Mouse (Mus musculus) left cerebral cortex, adult 8-10 months (tissue): ENCODE measurements at regions not wholly inside any gene's neighbourhood (a gene's known extent, or its start where the extent isn't known, plus 50 kb on each side); places are given as distances from the start of the nearest gene placed in this dataset.

Source experiments
- DNase-seq, 2 experiments: peaks; one replicate each; pipeline ENCODE4 v3.0.0; 2022; ENCODE audit warnings: low spot score in 2 of 2

DNA sequence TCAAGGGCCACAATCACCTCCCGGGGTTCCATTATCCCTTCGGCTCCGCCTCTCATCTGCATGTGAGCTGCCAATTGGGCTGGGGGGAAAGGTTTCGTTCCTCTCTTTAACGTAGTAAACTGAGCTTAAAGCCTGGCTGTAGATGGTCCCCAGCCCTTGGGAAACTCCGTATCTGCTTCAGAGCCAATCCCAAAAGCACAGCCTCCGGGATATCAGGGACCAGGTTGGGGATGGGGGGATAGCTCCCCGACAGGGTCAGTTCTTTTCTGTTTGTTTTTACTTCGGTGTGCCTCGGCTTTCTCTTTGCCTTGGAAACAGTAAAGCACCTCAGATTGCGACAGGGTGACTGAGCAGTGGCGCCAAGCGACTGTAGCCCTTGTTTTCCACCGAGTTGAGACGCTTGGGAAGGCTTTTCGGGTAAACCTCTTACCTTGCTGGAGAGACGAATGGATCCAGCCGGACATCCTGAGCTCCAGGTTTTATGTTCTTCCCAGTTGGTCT lies 64.5 kb downstream of the Tfap2c start:
- no peak for DNase-seq

DNA sequence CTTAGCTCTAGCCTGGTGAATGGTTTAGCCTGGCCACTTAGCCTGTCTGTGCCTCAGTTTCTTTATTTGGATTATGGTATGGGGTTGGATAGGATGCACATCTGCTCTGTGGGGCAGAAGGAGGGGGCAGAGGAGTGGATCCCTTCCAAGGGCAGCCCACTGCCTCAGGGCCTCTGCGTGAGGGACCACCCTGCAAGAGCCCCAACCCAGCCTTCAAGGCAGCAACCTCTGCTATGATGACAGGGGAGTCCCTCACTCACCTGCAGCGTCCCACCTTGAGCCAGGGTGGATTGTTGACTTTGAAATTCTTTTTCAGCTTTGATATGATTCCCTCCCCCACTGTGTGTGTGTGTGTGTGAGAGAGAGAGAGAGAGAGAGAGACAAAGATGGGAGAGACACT lies 65.8 kb downstream of the Tfap2c start:
- DNase-seq = no peak

DNA sequence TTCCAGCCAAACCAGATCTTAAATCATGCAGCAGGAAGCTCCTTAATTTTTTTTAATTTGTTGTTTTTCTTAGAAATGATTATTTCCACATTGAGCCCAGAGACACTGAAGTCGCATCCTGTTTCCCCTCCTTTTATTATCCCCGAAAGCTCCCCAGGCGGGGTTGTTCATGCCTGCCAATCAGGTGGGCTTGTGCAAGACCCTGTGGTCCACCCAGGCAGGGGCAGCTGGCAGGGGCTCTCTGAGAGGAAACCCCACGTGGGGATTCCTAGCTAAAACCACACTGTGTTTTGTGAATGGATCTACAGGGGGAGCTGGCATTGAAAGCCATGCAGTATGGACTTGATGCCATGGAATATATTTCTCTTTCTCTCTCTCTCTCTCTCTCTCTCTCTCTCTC lies 66.2 kb downstream of the Tfap2c start:
- no peak for DNase-seq

DNA sequence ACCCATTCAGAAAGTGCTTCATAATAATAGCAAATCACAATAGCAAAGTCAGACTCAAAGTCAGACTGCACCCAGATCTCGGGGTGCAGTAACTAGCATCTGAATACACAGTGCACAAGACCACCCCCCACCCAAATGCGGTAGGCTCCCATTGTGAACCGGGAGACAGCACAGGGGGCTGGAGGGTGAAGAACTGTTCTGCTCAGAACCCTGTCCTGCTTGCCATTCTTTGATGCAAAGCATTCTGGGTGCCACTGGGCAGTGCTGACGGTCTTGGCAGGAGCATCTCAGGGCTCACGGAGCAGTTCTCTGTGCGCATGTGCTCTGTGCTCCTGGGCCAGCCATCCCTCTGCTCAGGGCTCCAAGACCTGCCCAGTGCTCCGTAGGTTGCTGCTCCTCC lies 69.8 kb downstream of the Tfap2c start:
- DNase-seq = no peak

DNA sequence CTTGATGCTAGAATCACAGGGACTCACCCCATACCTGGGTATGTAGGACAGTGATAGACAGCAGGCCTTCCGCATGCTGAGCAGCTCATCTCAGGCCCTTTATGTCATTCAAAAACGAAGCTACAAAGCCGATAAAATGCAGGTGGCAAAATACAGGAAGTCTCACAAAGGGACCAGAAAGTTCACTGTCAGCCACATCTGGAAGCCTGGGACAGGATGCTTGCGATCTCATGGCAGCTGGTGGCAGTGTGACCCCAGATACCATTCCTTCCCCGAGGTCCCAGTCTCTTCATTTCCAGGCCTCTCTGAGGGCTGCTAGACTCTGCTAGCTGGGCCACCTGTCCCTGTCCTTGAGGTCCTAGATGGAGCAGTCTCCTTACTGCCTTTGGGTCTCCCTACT lies 70.6 kb downstream of the Tfap2c start:
- DNase-seq = no peak

DNA sequence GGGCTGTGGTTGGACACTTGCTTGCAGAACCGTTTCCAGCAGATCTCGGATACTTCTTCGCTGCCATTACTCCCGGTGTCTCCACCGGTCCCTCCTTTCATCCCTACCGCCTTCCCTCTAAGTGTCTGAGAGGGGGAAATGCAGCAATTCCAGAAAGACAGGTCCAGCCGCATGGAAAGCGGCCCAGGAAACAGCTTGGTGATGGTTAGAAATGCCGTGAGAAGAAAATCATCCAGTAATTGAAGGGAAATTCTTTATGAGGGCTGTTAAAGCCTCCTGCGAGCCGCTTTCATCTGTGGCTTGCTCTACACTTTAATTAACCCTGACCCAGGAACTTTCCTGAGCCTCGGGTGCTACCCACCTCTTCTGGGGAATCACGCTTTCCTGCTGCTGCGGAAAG lies 74.3 kb downstream of the Tfap2c start:
- DNase-seq = no peak

DNA sequence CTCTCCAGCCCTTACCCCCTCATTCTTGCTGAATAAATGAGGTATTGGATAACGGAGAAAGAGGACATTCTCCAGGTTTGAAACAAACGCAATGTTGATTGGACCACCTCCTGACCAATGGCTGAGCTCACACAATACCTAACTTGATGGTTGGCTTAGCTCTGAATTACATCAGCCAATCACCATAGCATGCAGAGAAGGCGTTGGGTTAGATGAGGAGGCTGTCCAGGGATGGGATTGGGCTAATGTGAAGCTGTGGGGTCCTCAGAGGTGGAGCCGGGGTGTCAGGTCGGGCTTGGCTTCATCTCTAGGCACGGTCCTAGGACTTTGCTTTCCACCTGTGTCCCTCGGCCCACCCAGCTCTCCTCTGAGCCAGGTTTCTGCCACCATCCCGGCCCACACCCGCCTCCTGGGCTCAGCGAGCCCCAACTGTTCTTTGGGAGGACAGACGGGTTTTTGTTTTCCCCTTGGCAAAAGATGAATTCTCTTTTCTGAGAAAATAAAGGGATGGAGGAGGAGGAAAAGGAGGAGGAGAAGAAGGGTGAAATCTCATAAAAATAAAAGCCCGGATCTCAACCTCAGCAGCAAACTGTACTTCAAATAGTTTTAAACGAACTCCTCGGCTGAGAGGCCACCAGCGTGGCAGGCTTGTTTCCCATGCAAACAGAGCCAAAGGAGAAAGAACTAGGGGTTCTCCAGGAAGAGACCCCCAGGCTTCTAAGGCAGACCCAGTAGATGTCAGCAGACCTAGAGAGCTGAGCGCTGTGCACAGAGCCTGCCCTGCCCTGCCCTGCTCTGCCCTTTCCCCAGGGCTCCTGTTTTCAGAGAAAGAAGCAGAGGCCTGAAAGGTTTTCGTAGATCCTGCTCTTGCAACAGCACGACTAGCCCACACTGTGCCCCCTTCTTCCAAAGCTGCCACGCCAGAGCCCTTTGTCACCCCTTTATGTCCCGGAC lies 78.2 kb downstream of the Tfap2c start:
- DNase-seq = no peak

DNA sequence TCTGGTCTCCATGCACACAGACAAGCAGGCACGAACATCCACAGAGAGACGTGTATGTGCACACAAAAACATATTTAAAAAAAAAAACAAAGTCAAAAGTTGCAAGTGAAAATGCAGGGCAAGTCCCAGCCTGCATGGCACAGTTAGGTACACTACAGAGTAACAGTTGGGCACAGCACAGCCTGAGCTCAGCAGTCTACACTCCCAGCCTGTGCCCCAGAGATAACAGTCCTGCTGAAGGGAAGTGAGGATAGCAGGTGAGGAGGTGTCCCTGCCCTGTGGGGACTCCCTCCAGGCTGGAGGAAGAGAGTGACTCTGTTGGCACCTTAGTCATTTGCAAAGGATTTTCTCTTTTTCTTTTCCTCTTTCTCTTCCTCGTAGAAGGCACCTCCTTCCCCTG lies 80.9 kb downstream of the Tfap2c start:
- DNase-seq = no peak

DNA sequence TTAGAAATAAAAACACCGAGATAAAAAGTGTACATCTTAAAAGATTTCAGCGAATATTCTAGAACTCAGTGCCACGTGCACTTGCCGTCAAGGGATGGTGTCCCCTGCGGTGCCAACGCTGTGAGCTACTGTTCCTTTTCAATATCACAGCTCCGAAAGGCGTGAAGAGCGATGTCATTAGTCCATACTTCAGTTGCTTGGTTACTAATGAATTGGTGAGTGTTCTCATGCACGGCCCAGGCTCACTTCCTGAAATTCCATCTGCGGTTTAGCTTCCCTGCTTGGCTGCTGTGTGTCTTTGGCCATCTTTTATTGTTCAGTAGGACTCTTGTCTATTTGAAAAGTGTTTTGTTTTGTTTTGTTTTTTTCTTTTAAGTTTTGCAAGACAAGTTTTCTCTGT lies 93.2 kb downstream of the Tfap2c start:
- DNase-seq = no peak

DNA sequence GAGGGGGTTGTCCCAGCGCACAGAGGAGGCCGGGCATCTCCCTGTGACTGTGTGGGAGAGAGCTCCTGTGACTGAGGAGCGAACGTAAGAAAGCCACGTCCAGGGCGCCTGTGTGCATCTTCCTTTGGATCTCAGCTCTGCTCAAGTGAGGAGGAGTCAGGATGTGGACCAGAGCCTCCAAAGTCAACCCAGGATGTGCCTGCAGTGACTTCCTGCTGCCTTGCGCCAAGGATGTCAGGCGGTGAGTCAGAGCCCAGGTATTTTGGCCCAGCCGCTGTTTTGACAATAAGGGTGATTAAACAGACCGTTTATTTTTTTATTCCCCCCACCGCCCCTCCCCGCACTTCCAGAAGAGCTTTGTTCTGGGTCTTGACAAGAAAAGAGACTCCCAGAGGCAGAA lies 94.5 kb downstream of the Tfap2c start:
- no peak for DNase-seq

DNA sequence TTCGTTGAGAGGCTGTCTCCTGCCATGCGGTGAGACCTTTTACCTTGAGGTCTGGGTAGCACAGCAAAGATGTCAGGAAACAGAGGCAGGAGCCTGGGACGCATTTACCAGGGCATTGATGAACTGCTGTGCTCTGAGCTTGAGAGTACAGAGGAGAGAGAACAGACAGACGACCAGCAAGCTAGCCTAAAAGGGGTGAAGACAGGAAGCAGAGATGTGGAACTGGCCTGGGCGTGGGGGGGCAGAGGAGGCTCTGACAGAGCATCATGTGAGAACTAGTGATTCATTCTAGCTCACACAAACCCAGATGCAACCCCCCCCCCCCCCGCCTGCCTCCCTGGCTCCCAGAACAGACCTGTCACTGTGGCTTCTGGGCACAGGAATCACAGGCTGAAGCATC lies 95.1 kb downstream of the Tfap2c start:
- no peak for DNase-seq

DNA sequence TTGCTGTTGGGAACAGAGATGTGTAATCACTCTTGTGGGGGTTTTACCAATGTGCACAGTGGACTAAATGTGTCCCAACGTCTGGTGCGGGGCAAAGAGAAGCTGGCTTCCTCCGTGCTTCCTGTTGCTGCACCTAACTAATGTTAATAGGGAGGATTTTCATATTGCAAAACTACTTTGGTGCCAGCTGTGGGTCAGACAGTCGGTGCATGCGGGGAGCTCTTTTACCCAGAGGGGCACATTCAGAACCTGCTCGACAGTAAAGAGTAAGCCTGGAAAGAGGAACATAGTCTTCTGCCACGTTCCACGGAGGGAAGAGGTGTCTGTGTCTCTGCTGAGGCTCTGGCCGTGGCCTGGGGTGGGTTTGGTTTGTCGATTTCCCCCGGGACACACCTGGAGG lies 98.7 kb downstream of the Tfap2c start:
- no peak for DNase-seq

DNA sequence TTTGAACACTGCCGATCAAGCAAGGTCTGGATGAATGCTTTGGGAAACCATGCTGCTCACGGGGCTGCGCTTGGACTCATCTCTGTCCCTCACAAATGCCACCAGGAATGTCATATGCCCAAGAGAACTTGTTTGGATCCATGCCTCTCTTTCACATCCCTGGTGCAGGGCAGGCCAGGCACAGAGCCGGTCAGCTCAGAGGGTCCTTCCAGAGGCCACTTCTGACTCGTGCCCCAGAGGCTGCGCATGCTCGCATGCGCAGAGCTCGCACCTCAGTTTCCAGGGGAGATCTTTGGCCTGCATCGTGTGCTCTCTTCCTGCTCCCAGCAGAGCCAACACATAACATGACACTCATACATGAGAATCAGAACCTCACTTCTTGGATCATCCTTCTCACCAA lies 111.1 kb downstream of the Tfap2c start:
- DNase-seq = no peak

DNA sequence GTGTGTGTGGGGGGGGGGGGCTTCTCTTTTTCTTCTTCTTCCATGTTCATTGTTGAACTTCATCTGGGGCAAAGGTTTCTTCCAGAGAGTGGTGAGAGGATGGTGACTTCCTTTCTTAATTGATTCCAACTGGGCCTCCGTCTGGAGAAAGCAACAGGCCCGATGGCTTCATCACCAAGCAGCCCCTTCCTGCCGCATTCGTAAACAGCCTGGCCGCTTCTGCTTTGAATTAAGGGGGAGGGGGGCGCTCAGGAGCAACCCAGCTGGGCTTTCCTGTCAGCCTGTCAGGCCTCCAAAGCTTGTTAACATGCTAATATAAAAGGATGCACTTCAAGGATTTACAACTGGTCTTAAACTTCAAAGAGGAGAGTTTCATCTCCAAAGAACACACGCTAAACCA lies 111.5 kb downstream of the Tfap2c start:
- DNase-seq = no peak

DNA sequence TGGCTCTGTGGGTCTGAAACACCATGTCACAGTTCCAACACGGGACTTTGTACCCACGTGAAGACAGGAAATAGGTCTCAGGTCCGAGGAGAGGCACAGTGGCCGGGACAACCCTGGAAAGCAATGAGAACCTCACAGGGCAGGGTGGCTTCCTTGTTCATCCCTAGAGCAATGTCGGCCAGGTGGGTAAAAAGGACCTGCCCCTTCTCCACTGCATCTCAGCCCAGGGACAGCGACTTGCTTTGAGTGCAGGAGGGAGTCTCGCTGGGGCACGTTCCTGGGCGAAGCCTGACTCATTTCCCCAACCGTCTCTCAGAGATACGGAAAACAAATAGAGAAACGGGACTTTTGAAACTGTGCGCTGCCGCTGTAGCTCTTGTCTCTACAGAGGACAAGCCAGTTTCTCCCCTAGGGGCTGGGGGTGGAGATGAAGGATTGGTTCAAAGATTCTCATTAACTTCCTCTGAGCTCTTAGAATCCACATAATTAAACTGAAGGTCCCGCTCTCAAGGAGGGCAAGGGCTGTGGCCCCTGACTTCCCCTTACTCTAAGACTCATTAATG lies 112.1 kb downstream of the Tfap2c start:
- DNase-seq = no peak

DNA sequence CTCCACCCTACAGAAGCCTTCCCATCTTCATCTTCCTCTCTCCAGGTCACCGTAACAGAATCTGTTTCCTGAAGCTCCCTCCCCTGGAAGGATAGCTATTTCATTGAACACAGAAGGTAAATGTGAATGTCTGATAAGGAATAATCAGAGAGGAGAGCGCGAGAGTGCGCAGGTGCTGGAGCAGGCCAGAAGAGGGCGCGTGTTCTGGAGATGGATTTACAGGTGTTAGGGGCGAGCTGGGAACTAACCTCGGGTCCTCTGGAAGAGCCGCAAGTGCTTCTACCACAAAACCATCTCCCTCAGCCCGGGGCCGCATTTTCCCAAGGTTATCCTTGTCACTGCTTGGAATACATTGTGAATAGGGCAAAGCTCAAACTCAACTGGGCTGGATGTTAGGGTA lies 112.8 kb downstream of the Tfap2c start:
- DNase-seq = no peak

DNA sequence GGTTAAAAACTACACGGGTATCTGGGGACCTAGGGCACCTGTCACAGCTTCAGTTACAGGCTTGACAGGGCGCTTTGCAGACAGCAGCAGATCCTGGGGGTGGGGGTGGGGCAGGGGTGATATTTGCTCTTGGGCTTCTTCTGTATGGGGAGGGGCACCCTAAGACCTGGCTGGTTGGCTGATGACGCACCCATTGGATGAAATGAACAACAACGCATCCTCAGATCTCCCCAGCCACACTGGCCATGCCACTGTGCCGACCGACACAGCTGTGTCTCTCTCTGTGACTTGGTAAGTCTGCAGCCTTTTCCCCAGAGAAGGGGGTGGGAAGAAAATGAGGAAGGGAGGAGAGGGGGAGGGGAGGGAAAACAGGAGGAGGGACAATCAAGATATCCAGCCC lies 114.3 kb downstream of the Tfap2c start:
- DNase-seq = no peak

DNA sequence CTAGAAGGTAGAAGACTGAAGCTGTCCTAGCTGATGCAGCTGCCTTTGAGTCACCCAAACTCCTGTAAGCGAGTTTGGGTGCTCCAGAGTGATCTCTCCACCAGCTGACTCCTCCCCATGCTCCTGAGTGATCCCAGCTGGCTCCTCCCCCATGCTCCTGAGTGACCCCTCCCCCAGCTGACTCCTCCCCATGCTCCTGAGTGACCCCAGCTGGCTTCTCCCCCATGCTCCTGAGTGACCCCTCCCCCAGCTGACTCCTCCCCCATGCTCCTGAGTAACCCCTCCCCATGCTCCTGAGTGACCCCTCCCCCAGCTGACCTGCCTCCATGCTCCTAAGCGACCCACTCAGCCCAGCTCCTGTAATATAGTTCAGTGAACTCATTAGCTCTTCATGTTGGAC lies 123.7 kb downstream of the Tfap2c start:
- no peak for DNase-seq

DNA sequence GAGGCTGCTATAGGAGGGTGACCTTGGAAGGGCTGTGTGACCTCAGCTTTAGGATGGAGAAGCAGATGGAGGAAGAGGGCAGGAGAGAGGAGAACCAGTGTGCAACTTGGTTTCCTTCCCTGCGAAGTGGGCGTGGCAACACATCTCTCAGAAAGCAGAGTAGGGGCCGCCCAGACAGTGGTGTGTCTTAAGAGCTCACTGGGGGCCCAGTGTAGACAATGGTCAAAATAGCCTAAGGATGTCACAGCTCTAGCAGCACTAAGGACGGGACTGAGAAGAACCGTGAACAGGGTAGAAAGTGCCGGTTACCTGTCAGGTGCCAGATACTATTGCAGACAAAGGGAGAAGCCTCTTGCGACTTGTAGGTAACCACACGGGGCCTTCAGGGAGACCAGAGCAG lies 125.2 kb downstream of the Tfap2c start:
- no peak for DNase-seq

DNA sequence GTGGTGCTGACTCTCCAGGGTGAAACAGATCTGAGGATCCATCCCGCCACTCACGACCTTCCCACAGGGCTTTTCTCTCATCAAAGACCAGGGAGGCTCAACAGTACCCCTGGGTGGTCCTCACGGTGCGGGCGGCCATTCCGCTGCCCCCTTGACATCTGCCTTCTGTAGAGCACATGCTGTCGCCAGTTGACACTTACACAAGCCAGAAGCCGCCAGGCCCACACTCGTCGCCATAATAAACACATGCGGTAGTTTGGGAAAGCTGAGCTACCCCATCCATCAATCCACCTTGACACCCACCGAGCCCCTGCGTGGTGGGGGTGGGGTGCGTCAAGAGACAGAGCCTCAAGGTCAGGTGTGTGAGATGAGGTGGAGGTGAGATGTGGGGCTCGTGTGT lies 125.7 kb downstream of the Tfap2c start:
- no peak for DNase-seq

DNA sequence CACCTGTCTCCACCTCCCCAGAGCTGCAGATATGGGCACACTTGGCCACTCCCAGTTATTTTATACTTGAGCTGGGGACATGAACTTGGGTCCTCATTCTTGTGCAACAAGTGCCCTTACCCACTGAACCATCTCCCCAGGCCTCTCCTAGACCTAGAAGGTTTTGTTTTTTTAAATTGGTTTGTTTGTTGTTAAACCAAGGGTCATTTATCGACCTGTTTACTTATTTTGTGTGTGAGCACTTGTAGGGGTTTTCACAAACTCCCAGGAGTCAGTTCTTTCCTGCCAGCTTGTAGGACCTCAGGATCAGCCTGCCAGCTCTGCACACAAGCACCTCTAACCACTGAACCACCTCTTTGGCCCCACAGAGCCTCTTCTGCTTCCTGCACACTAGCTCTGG lies 140.8 kb downstream of the Tfap2c start:
- no peak for DNase-seq

DNA sequence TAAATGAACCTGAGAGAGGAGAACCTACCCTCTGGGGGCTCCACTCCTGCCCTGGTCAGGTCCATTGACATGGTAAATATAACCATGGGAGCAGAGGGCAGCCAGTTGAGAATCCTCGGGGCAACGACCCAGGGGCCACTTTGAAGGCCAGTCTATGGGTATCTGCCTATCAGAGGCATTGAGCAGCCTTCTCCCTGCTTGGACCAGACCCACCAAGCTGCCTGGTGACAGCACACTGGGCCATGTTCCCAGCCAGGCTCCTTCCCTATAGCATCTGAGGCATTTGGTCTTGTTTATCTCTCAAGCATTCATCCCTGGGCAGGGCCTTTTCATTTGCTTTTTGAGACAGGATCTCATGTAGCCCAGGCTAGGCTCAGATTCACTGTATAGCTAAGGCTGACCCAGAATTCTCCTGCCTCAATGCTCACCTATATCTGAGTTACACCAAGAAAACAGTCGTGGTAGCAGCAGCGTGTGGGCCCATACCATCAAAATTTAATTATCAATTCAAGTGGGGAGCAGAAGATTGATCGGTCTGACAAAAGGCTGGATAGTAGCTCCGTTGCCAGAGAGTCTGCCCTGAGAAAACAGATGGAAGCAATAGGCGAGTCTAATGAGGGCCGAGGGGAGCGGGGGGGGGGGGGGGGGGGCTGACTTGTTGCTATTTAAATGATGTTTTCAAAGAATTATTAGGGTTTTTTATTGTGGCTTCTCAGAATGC lies 141.7 kb downstream of the Tfap2c start:
- DNase-seq = no peak
